Mouse (Mus musculus) brain, embryonic 14.5 days (tissue): ENCODE results near the gene Kcnj8. TPM values are rescaled to one million over a fixed set of nuclear protein-coding genes. Genes with fewer than 3 reads are reported as not detected.
A peak's percentile ranks its signal among the peaks of the same experiment; 100 is the strongest.

Experiments
- DNase-seq: peaks from one replicate; pipeline ENCODE4 v3.0.0-alpha.2; 2011; ENCODE audit warnings: low read depth
- CTCF ChIP-seq: fragments of 200-500 bp; IDR thresholded peaks from 2 replicates; pipeline ENCODE4 v1.5.1; 2012; ENCODE audit warnings: inconsistent platforms, mild to moderate bottlenecking, moderate library complexity, borderline replicate concordance; ENCODE audit not compliant: insufficient read depth, insufficient read length; ENCODE audit errors: extremely low read depth
- POLR2A ChIP-seq: fragments of 200-500 bp; IDR thresholded peaks from 2 replicates; pipeline ENCODE4 v1.6.1; 2012; ENCODE audit warnings: mild to moderate bottlenecking, inconsistent platforms, borderline replicate concordance; ENCODE audit not compliant: poor library complexity, insufficient read depth, insufficient read length, severe bottlenecking; ENCODE audit errors: extremely low read depth
- polyA plus RNA-seq: library from polyadenylated mRNA; depleted of rRNA; stranded (reverse); fragments of >200 nt; gene quantifications from 2 replicates; pipeline ENCODE4 v1.2.3, GENCODE M21; 2012

Gene Kcnj8
- polyA plus RNA-seq, 1 experiment: 11.2 TPM

DNA sequence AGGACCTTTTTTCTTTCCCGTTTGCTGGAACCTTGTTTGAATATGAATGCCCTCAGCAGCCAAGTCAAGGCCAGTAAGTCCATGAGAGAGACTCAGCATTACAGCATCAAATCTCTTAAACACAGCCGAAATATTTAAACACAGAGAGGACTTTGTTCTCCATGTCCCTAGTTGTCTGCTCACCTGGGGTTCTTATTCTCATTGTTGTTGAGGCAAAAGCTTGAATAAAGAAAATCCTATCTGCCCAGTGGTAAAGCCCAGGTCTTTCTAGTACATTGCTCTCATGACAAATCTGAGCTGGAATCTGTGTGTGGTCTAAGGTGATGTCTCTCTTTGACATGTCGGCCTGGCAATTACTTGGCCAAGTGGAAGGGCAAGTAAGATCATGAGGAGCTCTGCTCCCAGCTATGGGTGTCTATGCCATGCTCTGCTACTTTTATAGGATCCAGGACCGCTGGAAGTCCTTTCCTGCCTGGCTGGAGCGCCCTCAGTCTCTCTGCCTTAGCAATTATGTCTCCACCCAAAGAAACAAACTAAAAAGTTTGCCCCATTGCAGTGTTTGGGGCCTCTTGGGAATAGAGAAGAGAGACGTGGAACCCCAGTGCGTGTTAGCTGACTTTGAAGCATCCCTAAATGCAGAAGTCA is 2.6 kb downstream of the Kcnj8 start:
- DNase-seq: no peak
- TF ChIP-seq POLR2A (no peak), CTCF (no peak)

DNA sequence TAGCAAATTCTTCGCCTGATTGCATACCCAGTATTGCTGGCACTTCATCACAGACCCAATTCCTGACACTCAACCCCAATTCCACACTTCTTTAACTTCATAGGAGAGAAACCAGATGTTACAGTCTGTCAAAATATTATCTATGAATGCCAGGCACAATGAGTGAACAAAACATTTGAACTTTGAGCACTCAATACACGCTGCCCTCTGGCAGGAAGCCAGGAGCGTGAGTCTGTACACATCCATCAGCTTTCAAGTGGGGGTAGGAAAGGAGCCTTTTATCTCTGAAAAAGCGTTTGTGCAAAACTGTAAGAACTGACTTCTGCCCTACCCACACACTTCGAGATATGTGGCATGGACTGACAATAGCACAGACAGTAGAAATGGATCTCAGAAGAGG is 4.0 kb downstream of the Kcnj8 start:
- DNase-seq: peak; percentile 41
- TF ChIP-seq CTCF: no peak
- no peak for TF ChIP-seq POLR2A

DNA sequence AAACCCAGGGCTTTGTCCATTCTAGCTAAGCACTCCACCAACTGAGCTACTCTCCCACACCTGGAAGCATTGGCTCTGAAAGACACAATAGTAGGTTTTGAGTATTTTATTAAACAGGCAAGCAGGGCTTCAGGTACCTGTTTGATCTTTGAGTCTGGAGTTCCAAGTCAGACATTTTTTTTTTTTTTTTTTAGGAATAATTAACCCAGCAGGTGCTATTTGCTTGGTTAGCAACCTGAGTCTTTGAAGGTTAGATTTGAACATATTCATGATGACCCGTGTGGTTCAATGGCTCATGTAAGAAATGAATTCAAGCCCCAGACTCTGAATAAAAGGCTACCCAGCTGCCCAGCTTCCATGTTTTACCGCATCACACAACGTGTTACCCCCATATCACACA is 6.7 kb downstream of the Kcnj8 start:
- TF ChIP-seq CTCF: no peak
- no peak for TF ChIP-seq POLR2A
- DNase-seq: no peak

DNA sequence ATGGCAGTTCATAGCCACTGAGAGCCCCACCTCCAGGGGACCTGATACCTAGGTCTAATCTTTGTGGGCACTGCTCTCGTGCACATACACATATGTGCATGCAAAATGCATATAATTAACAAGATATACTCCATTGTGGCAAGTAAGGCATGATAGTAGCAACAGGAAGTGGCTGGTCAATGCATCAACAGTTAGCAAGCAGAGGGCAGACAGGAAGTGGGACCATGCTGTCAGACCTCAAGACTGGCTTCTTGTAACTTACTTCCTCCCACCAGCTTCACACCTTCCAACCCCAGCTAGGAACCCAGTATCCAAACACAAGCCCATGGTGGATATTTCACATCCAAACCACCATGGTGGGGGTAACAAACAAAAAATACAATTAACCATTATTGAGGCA is 10.3 kb downstream of the Kcnj8 start:
- no peak for DNase-seq
- TF ChIP-seq POLR2A: no peak
- no peak for TF ChIP-seq CTCF

DNA sequence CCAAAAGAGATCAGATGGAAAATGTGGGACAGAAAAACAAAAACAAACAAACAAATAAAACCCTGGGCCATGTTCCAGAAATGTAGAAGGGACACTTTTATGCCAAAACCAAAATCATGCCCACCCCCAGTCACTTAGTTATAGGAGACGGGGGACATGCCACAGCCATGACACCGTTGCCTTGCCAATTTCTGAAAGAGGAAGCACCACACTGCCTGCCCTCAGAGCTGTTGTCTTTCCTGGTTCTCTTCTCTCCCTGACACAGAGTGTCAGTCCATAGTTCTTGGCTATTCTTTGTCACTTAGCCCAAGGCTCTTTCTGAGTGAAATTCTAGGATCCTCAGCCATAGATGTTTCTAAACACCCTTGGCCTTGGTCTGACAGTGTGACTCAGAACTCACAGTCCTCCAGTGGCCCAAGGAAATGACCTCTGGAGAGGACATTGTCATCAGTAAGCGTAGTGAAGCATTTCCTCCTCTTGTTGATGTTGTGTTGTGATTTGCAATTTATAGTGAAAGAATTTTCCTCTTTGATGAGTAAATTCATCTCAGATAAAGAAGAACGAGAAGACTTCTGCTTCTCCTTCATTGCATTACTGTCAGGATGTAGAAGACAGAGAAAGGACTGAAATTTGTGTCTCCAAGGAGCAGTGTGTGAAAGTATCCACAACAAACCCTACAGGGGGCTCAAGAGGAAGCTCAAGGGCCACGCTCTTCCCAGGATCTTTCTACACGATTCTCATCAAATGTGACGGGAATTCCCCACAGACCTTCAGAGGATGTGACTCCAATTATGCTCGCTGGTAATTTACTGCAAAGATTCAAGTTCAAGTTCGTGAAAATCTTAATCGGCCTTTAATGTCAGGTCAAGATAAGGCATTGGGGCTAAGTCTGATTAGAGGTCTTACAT is 12.4 kb downstream of the Kcnj8 start:
- DNase-seq: no peak

DNA sequence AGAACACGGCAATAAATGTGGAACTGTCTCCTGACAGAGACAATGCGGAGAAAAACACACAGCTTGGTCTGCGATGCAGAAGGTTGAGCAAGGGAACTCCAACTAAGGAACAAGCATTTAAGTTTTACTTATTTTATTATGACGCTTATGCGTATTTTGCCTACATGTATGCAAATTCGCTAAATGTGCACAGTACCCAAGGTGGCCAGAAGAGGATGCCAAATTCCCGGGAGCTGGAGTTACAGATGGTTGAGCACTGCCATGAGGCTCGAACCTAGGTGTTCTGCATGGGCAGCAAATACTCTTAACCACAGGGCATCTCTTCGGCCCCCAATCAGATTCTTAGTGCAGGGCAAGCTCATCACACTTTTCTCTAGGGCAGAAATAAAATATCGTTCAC is 13.3 kb downstream of the Kcnj8 start:
- TF ChIP-seq POLR2A (no peak), CTCF (peak; percentile 45; the same call in 1 of the 2 replicates)
- DNase-seq: no peak

More for the DNA sequence above, 12.4 kb downstream of the Kcnj8 start:
- TF ChIP-seq CTCF: no peak
- TF ChIP-seq POLR2A: no peak

DNA sequence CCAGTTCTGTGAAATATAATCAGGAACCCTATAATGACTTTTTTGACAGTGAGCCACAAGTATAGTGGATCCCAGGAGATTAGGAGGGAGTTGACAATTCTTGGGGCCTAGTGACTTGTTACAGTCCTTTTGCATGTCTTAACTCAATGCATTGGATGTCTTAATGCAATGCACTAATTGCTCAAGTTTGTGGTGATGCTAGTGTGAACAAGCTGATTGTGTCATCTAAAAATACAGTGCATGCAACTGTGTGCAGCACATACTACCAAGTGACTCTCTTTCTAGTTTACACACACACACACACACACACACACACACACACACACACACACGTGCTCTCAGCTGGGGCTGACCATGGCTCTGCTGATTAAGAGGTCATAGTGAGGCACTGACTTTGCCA is 15.4 kb downstream of the Kcnj8 start:
- no peak for DNase-seq
- no peak for TF ChIP-seq CTCF
- TF ChIP-seq POLR2A: no peak

DNA sequence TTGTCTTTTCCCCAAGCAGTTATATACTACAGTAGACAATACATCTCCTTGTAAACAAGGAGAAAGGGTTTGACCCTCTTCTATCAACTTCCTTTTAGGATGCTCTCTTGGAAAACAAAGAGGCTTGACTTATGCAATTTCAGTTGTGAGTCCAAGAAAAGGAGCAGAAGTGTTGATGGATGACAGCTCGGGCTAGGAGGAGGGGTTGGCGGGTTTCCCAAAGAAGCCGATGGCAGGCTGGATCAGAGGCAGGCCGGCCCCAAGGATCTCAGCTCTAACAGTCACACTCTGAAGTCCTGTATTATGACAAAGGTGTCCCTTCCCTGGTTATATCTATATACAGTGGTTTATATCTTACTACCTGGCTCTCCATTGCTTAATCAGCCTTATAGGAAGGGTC is 19.9 kb downstream of the Kcnj8 start:
- TF ChIP-seq CTCF: no peak
- no peak for TF ChIP-seq POLR2A
- DNase-seq: no peak

DNA sequence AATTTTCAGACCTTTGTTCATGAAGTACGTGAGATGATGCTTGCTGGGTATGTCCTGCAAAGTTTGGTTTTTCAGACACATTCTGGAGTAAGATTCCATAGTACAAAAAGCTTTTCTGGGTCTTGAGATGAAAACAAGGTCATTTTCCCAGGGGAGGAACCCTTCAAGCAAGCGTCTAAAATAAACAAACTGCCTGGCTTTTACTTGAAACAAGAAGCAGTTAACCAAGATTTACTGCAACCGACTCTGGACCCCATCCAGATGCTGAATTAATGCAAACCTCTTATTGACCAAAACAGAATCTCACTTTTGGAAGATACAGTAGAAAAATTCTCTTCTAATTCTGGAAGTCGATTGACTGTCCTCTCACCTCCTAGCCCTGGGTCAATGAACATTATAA is 20.5 kb downstream of the Kcnj8 start:
- TF ChIP-seq POLR2A: no peak
- no peak for TF ChIP-seq CTCF
- no peak for DNase-seq

DNA sequence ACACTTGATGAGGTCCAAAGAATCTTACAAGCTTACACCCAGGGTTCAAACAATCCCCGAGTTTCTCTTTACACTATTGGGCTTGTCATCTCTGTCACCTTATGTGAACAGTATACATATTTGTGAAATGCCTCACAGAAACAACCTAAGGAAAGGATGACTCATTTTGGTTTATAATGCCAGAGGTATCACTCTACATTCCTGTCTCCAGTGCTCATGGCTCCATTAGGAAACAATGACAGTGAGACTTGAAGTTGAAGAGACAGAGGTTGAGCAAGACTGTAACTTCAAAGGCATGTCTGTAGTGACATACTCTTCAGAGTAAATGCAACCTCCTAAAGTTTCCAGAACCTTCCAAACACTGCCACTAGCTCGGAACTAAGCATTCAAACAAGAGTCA is 23.0 kb downstream of the Kcnj8 start:
- TF ChIP-seq CTCF: no peak
- TF ChIP-seq POLR2A: no peak
- no peak for DNase-seq

DNA sequence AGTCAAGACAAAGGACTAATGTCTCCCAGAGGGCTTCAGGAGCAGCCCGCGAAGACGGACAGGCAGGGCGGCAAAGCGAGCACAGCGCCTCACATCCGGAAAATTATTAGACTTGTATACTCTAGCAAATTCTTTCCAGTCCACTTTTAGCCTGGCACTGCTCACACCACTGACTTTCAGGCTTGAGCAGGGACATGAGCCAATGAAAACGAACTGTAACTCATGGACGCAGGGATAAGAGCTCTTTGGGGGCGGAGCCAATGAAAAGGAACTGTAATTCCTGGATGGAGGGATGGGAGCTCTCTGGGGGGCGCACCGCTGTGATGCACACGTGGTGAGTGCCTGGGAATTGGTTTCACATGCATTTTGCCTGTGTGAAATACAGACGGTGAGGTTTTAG is 26.3 kb downstream of the Kcnj8 start:
- DNase-seq: no peak
- no peak for TF ChIP-seq POLR2A
- no peak for TF ChIP-seq CTCF

DNA sequence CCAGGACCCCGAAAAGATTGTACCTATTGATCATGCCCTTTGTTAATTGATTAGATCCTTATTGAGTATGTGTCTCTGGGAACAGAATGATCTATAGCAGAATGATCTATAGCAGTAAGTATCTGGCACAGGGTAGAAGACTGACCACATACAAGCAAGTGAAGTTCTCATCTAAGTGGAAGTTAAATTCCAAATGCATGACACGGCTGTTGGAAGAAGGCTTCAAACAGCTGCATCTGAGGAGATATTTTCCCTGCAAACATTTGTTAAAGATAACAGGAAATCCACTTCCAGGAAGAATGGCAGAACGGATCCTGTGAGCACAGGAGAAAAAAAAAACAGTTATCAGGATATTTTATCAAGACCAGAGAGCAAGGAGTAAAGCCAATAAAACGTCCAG is 27.8 kb downstream of the Kcnj8 start:
- DNase-seq: no peak
- TF ChIP-seq CTCF (no peak), POLR2A (no peak)

DNA sequence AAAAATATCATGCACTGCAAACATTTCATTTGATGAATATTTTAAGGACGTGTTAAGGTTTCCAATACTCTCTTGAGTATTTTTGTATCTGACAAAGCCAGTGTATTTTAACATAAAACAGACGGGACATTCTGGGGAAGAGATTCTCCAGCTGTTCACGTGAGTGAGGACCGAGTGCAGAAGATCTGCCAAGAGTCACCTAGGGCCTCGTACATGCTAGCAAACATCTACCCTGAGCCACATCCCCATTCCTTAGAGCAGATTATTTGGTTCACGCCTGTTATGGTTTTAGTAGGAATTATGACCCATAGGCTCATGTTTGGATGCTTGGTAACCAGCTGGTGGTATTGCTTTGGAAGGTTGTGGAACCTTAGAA is 28.6 kb downstream of the Kcnj8 start:
- no peak for DNase-seq
- TF ChIP-seq POLR2A (no peak), CTCF (no peak)
